Mouse (Mus musculus) kidney, adult 2 months (tissue): ENCODE data around the gene Col19a1. TPM values are rescaled to one million over a fixed set of nuclear protein-coding genes. Genes with fewer than 3 reads are reported as not detected.
A peak's percentile ranks its signal among the peaks of the same experiment; 100 is the strongest.

ENCODE experiments used
- DNase-seq: peaks from one replicate; pipeline ENCODE4 v3.0.0; 2021
- H3K27ac ChIP-seq: fragments of 200-500 bp; 2 replicates; pipeline ENCODE4 v1.5.1; 2012; ENCODE audit warnings: low read depth, low read length, control low read depth, inconsistent platforms; ENCODE audit not compliant: insufficient read depth
- H3K27me3 ChIP-seq: fragments of 200-500 bp; replicated peaks from 2 replicates; pipeline ENCODE4 v1.6.1; 2012; ENCODE audit warnings: mild to moderate bottlenecking, moderate library complexity, low read length, inconsistent platforms; ENCODE audit not compliant: control insufficient read depth, insufficient read depth
- H3K36me3 ChIP-seq: fragments of 200-500 bp; 2 replicates; pipeline ENCODE4 v1.6.1; 2012; ENCODE audit warnings: mild to moderate bottlenecking, moderate library complexity, low read length, inconsistent platforms; ENCODE audit not compliant: control insufficient read depth, insufficient read depth
- H3K4me1 ChIP-seq: fragments of 200-500 bp; 2 replicates; pipeline ENCODE4 v1.6.1; 2011; ENCODE audit warnings: low read length; ENCODE audit not compliant: control insufficient read depth, insufficient read depth
- H3K4me3 ChIP-seq: fragments of 200-500 bp; 2 replicates; pipeline ENCODE4 v1.5.1; 2011; ENCODE audit warnings: mild to moderate bottlenecking, low read depth, low read length, control low read depth; ENCODE audit not compliant: insufficient read depth
- CTCF ChIP-seq: fragments of 200-500 bp; conservative IDR thresholded peaks from 2 replicates; pipeline ENCODE4 v1.5.1; 2011; ENCODE audit warnings: low read depth, mild to moderate bottlenecking, control low read depth, low read length, moderate library complexity, mixed read lengths; ENCODE audit not compliant: insufficient read depth, insufficient read length
- POLR2A ChIP-seq: fragments of 200-500 bp; IDR thresholded peaks from one replicate; pipeline ENCODE4 v1.6.1; 2011; ENCODE audit warnings: low read depth, low read length, control low read depth
- WGBS: fragments of 180-500 bp; shearing (Covaris S2); methylation state at CpG from one replicate; pipeline ENCODE4 v1.1.7; 2018; 5-methylcytosine and 5-hydroxymethylcytosine counted together
- polyA plus RNA-seq: library from polyadenylated mRNA; depleted of rRNA; stranded (reverse); fragments of >200 nt; gene quantifications from 2 replicates; pipeline ENCODE4 v1.2.3, GENCODE M21; 2012

The Col19a1 gene
- polyA plus RNA-seq, 1 experiment = 0.03 TPM

GRCm38 (mm10) chr1:24373671-24374070, 213.6 kb downstream of the Col19a1 start:
- Histone ChIP-seq H3K4me1 (no peaks in the 10 kb centered on the region), H3K27ac (no peak overlapping the region), H3K4me3 (no peak overlapping the region), H3K36me3 (no peaks in the 10 kb centered on the region), H3K27me3 (no peaks in the 10 kb centered on the region)
- WGBS = 74% methylated on average over 3 of the region's 3 CpGs
- no peak for DNase-seq
- TF ChIP-seq POLR2A = no peak
- TF ChIP-seq CTCF = no peak

- Histone ChIP-seq H3K36me3 (no peaks in the 10 kb centered on the region), H3K27ac (no peak overlapping the region), H3K27me3 (no peaks in the 10 kb centered on the region), H3K4me1 (no peaks in the 10 kb centered on the region), H3K4me3 (no peak overlapping the region)
- DNase-seq = no peak
- 71% methylated on average over 4 of the region's 4 CpGs for WGBS
- TF ChIP-seq CTCF (no peak), POLR2A (no peak)
These were observed 214.6 kb downstream of the Col19a1 start for GRCm38 (mm10) chr1:24372471-24373258.

- Histone ChIP-seq H3K4me3 (no peak overlapping the region), H3K27ac (no peak overlapping the region), H3K4me1 (no peaks in the 10 kb centered on the region), H3K27me3 (no peaks in the 10 kb centered on the region), H3K36me3 (no peaks in the 10 kb centered on the region)
- 18% methylated on average over 19 of the region's 19 CpGs for WGBS
- DNase-seq = peak; percentile 26
- TF ChIP-seq POLR2A (no peak), CTCF (0 out of 2 replicates have a peak, but pooled peaks have one; percentile 12)
These were observed 219.4 kb downstream of the Col19a1 start for GRCm38 (mm10) chr1:24367570-24368517.

GRCm38 (mm10) chr1:24364775-24365174, 222.5 kb downstream of the Col19a1 start:
- no peak for TF ChIP-seq CTCF
- TF ChIP-seq POLR2A = no peak
- Histone ChIP-seq H3K4me1 (no peaks in the 10 kb centered on the region), H3K27me3 (no peaks in the 10 kb centered on the region), H3K27ac (no peak overlapping the region), H3K4me3 (no peak overlapping the region), H3K36me3 (no peaks in the 10 kb centered on the region)
- WGBS = 65% methylated on average over 7 of the region's 7 CpGs
- DNase-seq = no peak

GRCm38 (mm10) chr1:24361990-24362635, 225.2 kb downstream of the Col19a1 start:
- TF ChIP-seq POLR2A = no peak
- no peak for TF ChIP-seq CTCF
- H3K4me1 ChIP-seq = no peaks in the 10 kb centered on the region
- peak; percentile 7 for DNase-seq
- no peak overlapping the region for H3K27ac ChIP-seq
- H3K4me3 ChIP-seq = no peak overlapping the region
- H3K27me3 ChIP-seq = no peaks in the 10 kb centered on the region
- WGBS = 55% methylated on average over 13 of the region's 13 CpGs
- no peaks in the 10 kb centered on the region for H3K36me3 ChIP-seq

GRCm38 (mm10) chr1:24349462-24350217, 237.6 kb downstream of the Col19a1 start:
- TF ChIP-seq CTCF (no peak), POLR2A (no peak)
- 53% methylated on average over 13 of the region's 13 CpGs for WGBS
- Histone ChIP-seq H3K27me3 (no peaks in the 10 kb centered on the region), H3K4me3 (no peak overlapping the region), H3K4me1 (no peaks in the 10 kb centered on the region), H3K27ac (no peak overlapping the region), H3K36me3 (no peaks in the 10 kb centered on the region)
- no peak for DNase-seq
